In the genomic region with DNA sequence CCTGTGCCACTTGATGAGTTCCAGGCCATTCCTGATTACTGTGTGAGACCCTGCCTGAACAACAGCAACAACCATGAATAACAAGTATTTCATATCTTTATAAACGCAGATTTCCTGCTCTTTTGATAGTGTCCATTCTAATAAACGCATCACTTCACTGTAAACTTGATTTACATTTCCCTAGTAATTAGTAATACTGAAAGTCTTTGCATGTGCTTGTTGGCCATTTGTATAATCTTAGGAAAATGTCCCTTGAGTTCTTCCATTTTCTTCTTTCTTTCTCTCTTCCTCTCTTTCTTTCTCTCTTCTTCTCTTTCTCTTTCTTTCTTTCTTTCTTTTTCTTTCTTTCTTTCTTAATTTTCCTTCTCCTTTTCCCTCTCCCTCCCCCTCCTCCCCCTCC, we compare ENCODE assay signal across 20 mouse cellular contexts. TPM values are rescaled to one million over a fixed set of nuclear protein-coding genes. Genes with fewer than 3 reads are reported as not detected.
DNase-seq lines count a peak whose midpoint lies in the region; ATAC-seq and TF ChIP-seq lines count a peak whose summit lies in the region.
"Had no signal": no experiment of that assay in that cellular context is flagged by ENCODE, and none has a peak within 500 bp of the region (broad histone marks: within the 10 kb centered on the region; RNA-seq: fewer than 3 reads in every experiment).

No protein-coding gene starts in this region.

- H3K36me3 ChIP-seq in forebrain, embryonic 10.5 days (replicated peaks), result peaks cover 14% of the 10 kb centered on the region
- H3K36me3 ChIP-seq in forebrain, embryonic 12.5 days (replicated peaks), result peaks cover 7% of the 10 kb centered on the region; the same call in 1 of the 2 replicates
- peaks cover 5% of the 10 kb centered on the region; the same call in 1 of the 2 replicates for H3K36me3 ChIP-seq in liver, embryonic 11.5 days (ENCODE audit: control insufficient read depth, insufficient read depth, low read length)
- H3K36me3 ChIP-seq in CH12.LX (replicated peaks in 1 of 2; ENCODE audit: control insufficient read depth in 1 of 2, insufficient read depth in 1 of 2, low read length in 1 of 2), result peaks cover 3 to 12% of the 10 kb centered on the region in 2 experiments
- peaks cover 6% of the 10 kb centered on the region for H3K36me3 ChIP-seq in liver, embryonic 15.5 days (replicated peaks)
- H3K36me3 ChIP-seq: neural tube, embryonic 15.5 days had no signal

- TF ChIP-seq EP300 in CH12.LX (IDR thresholded peaks at IDR 0.05; ENCODE audit: low read length), result peak; percentile 28; the same call in 1 of the 2 replicates

- WGBS in forebrain, embryonic 10.5 days, result 89% methylated on average over 2 of the region's 2 CpGs
- 86% methylated on average over 2 of the region's 2 CpGs for WGBS in forebrain, embryonic 12.5 days
- WGBS in liver, embryonic 11.5 days, result 76% methylated on average over 2 of the region's 2 CpGs
- WGBS in liver, embryonic 15.5 days (ENCODE audit: insufficient replicate concordance), result 47% methylated on average over 2 of the region's 2 CpGs

- no peak for TF ChIP-seq RAD21 in CH12.LX (IDR thresholded peaks at IDR 0.05; ENCODE audit: low read depth, low read length)

- H3K9ac ChIP-seq in forebrain, embryonic 12.5 days, result no peak overlapping the region
- H3K9ac ChIP-seq in liver, embryonic 11.5 days (ENCODE audit: low read depth, low read length), result no peak overlapping the region
- H3K9ac ChIP-seq in CH12.LX (ENCODE audit: insufficient read depth, low read depth), result peak overlapping the region; percentile 51; the same call in 1 of the 2 replicates
- peak overlapping the region; percentile 41 for H3K9ac ChIP-seq in liver, embryonic 15.5 days
- H3K9ac ChIP-seq: kidney, embryonic 15.5 days; lung, embryonic 15.5 days; neural tube, embryonic 15.5 days had no signal

- peaks cover 47% of the 10 kb centered on the region for H3K4me1 ChIP-seq in forebrain, embryonic 10.5 days
- H3K4me1 ChIP-seq in forebrain, embryonic 12.5 days, result peaks cover 36% of the 10 kb centered on the region
- peaks cover 16% of the 10 kb centered on the region for H3K4me1 ChIP-seq in liver, embryonic 11.5 days (replicated peaks; ENCODE audit: control insufficient read depth, insufficient read depth, low read length)
- peaks cover 9 to 62% of the 10 kb centered on the region in 2 experiments for H3K4me1 ChIP-seq in CH12.LX (ENCODE audit: control insufficient read depth in 1 of 2, insufficient read depth in 2 of 2)
- peaks cover 65% of the 10 kb centered on the region for H3K4me1 ChIP-seq in liver, embryonic 15.5 days (replicated peaks)

- dilution Hi-C loops in CH12.LX (cut with MboI; ENCODE audit: extremely low pct_ligation_motif_present, extremely low pct_unique_long_range_greater_than_20kb, low sequenced_read_pairs), result no loop called here

- H3K4me2 ChIP-seq in forebrain, embryonic 12.5 days, result no peak overlapping the region
- H3K4me2 ChIP-seq in liver, embryonic 11.5 days, result peak overlapping the region; percentile 70
- peak overlapping the region; percentile 95 for H3K4me2 ChIP-seq in CH12.LX (ENCODE audit: insufficient read depth, low read depth, poor library complexity, severe bottlenecking)
- H3K4me2 ChIP-seq in liver, embryonic 15.5 days, result peak overlapping the region; percentile 80
- H3K4me2 ChIP-seq: neural tube, embryonic 15.5 days had no signal

- H3K4me3 ChIP-seq in forebrain, embryonic 10.5 days, result peak overlapping the region; percentile 85; the same call in 1 of the 2 replicates
- no peak overlapping the region for H3K4me3 ChIP-seq in forebrain, embryonic 12.5 days (replicated peaks)
- H3K4me3 ChIP-seq in liver, embryonic 11.5 days (ENCODE audit: low read depth, low read length), result no peak overlapping the region
- H3K4me3 ChIP-seq in CH12.LX (replicated peaks in 1 of 3; ENCODE audit: low read depth in 2 of 3, low read length in 2 of 3, poor library complexity in 1 of 3), result peak overlapping the region in 1 of 3 experiments; percentile 99
- H3K4me3 ChIP-seq in liver, embryonic 15.5 days (replicated peaks), result peak overlapping the region; percentile 79
- H3K4me3 ChIP-seq: hindbrain, embryonic 15.5 days; kidney, embryonic 15.5 days; neural tube, embryonic 15.5 days had no signal

- H3K79me2 ChIP-seq in CH12.LX (replicated peaks; ENCODE audit: control insufficient read depth, extremely low read depth, insufficient read depth, poor library complexity, severe bottlenecking), result peaks cover 39% of the 10 kb centered on the region

- no peaks in the 10 kb centered on the region for H3K27me3 ChIP-seq in forebrain, embryonic 10.5 days (ENCODE audit: poor library complexity, severe bottlenecking)
- H3K27me3 ChIP-seq in forebrain, embryonic 12.5 days, result no peaks in the 10 kb centered on the region
- no peaks in the 10 kb centered on the region for H3K27me3 ChIP-seq in liver, embryonic 11.5 days (replicated peaks; ENCODE audit: control insufficient read depth, insufficient read depth, low read length)
- H3K27me3 ChIP-seq in CH12.LX (replicated peaks), result no peaks in the 10 kb centered on the region
- no peaks in the 10 kb centered on the region for H3K27me3 ChIP-seq in liver, embryonic 15.5 days
- H3K27me3 ChIP-seq: hindbrain, embryonic 15.5 days; kidney, embryonic 15.5 days; lung, embryonic 15.5 days; neural tube, embryonic 15.5 days had no signal

- TF ChIP-seq POLR2A in CH12.LX (IDR thresholded peaks at IDR 0.05; ENCODE audit: low read depth, low read length), result no peak

- no peak for DNase-seq in forebrain, embryonic 10.5 days (ENCODE audit: extremely low spot score, low spot score)
- no peak for DNase-seq in liver, embryonic 11.5 days (ENCODE audit: low spot score)
- DNase-seq in liver, result no peak
- DNase-seq in CH12.LX (ENCODE audit: extremely low read depth), result no peak
- DNase-seq in lung, adult 18-20 months, result no peak
- DNase-seq in spleen, postnatal 36 days (ENCODE audit: low spot score in 2 of 2), result no peak
- DNase-seq: adrenal gland, postnatal 14 days; cerebellum, adult 11 months; cerebellum, postnatal 10 days; right cerebral cortex, postnatal 14 days; spleen, adult 18-20 months; thymus, postnatal 36 days had no signal

- no peak for ATAC-seq in forebrain, embryonic 12.5 days (ENCODE audit: low FRiP score)
- no peak for ATAC-seq in liver, embryonic 11.5 days (replicated peaks; ENCODE audit: low FRiP score)
- ATAC-seq in liver, embryonic 15.5 days (ENCODE audit: insufficient read depth), result no peak
- ATAC-seq: forebrain, embryonic 16.5 days; intestine, embryonic 16.5 days had no signal

- H3K27ac ChIP-seq in forebrain, embryonic 10.5 days, result no peak overlapping the region
- no peak overlapping the region for H3K27ac ChIP-seq in forebrain, embryonic 12.5 days
- no peak overlapping the region for H3K27ac ChIP-seq in liver, embryonic 11.5 days (ENCODE audit: low read depth, low read length)
- no peak overlapping the region for H3K27ac ChIP-seq in CH12.LX (ENCODE audit: insufficient read depth, low read depth)
- H3K27ac ChIP-seq in liver, embryonic 15.5 days (replicated peaks), result no peak overlapping the region; the same call in 1 of the 2 replicates
- H3K27ac ChIP-seq: hindbrain, embryonic 15.5 days; kidney, embryonic 15.5 days; lung, embryonic 15.5 days; neural tube, embryonic 15.5 days had no signal

- no peak for TF ChIP-seq CTCF in CH12.LX (conservative IDR thresholded peaks at IDR 0.05 in 1 of 2, IDR thresholded peaks at IDR 0.05 in 1 of 2; ENCODE audit: low read depth in 2 of 2, low read length in 2 of 2)

- in situ Hi-C loops in CH12.LX (cut with MboI; ENCODE audit: low pct_ligation_motif_present, low pct_unique_long_range_greater_than_20kb, low sequenced_read_pairs), result no loop called here

- H3K9me3 ChIP-seq in forebrain, embryonic 10.5 days, result no peaks in the 10 kb centered on the region
- no peaks in the 10 kb centered on the region for H3K9me3 ChIP-seq in forebrain, embryonic 12.5 days
- no peaks in the 10 kb centered on the region for H3K9me3 ChIP-seq in liver, embryonic 11.5 days (ENCODE audit: control insufficient read depth, low read length)
- H3K9me3 ChIP-seq in CH12.LX (replicated peaks; ENCODE audit: low read length), result no peaks in the 10 kb centered on the region
- no peaks in the 10 kb centered on the region for H3K9me3 ChIP-seq in liver, embryonic 15.5 days (replicated peaks)
- H3K9me3 ChIP-seq: hindbrain, embryonic 15.5 days; kidney, embryonic 15.5 days; lung, embryonic 15.5 days; neural tube, embryonic 15.5 days had no signal

TF ChIP-seq in CH12.LX, 34 proteins besides CTCF, POLR2A, EP300 and RAD21:
- TF ChIP-seq JUND (conservative IDR thresholded peaks at IDR 0.05; ENCODE audit: low read depth, low read length) (peak; percentile 63; the same call in 1 of the 2 replicates), MAX (IDR thresholded peaks at IDR 0.05; ENCODE audit: low read length) (no peak), IRF4 (IDR thresholded peaks at IDR 0.05; ENCODE audit: low read depth, low read length) (peak; percentile 73), NELFE (IDR thresholded peaks at IDR 0.05; ENCODE audit: low read depth, low read length) (no peak), BHLHE40 (IDR thresholded peaks at IDR 0.05; ENCODE audit: low read depth, low read length) (peak; percentile 68), MYC (IDR thresholded peaks at IDR 0.05; ENCODE audit: low read depth, low read length) (peak; percentile 65; the same call in 1 of the 2 replicates)

RNA-seq across cellular contexts. Expression of a gene that starts 1.7 kb away (rescaled TPM):
- 113 and 127 TPM in 2 replicates for polyA plus RNA-seq in forebrain, embryonic 10.5 days (2016; fragmentation: Nextera tagmentation; extraction: Ambion mirVana)
- polyA plus RNA-seq in forebrain, embryonic 12.5 days (2016; fragmentation: Nextera tagmentation; extraction: Ambion mirVana), result 80.4 and 82.9 TPM in 2 replicates
- 77.6 and 82.7 TPM in 2 replicates for polyA plus RNA-seq in liver, embryonic 11.5 days (2014; fragmentation: Nextera tagmentation; extraction: Ambion mirVana)
- total RNA-seq in CH12.LX (2012; rRNA removed) (24.2 and 28.9 TPM in 2 replicates), CH12.LX (2014; rRNA removed) (34.9 and 39.1 TPM in 2 replicates)
- polyA plus RNA-seq in CH12.LX (2012; ENCODE audit: insufficient read length, low read depth), result 45.7 and 54.1 TPM in 2 replicates
- polyA plus RNA-seq in liver, embryonic 15.5 days (2015; fragmentation: Nextera tagmentation; extraction: Ambion mirVana), result 49.1 and 50.1 TPM in 2 replicates

RNA-seq across cellular contexts. Expression of a gene that starts 2.2 kb away (rescaled TPM):
- 45.8 and 50.7 TPM in 2 replicates for polyA plus RNA-seq in forebrain, embryonic 10.5 days (2016; fragmentation: Nextera tagmentation; extraction: Ambion mirVana)
- polyA plus RNA-seq in forebrain, embryonic 12.5 days (2016; fragmentation: Nextera tagmentation; extraction: Ambion mirVana), result 44.5 and 47.2 TPM in 2 replicates
- polyA plus RNA-seq in liver, embryonic 11.5 days (2014; fragmentation: Nextera tagmentation; extraction: Ambion mirVana), result 38.1 and 38.8 TPM in 2 replicates
- total RNA-seq in CH12.LX (2012; rRNA removed), result 19.9 and 22.1 TPM in 2 replicates
- 27.1 and 30.3 TPM in 2 replicates for total RNA-seq in CH12.LX (2014; rRNA removed)
- polyA plus RNA-seq in CH12.LX (2012; ENCODE audit: insufficient read length, low read depth), result 36.0 and 38.4 TPM in 2 replicates
- 8.8 and 9.5 TPM in 2 replicates for polyA plus RNA-seq in liver, embryonic 15.5 days (2015; fragmentation: Nextera tagmentation; extraction: Ambion mirVana)

Comparison
In these comparisons a context has a peak if more than half of its experiments do, and no peak if none do; other contexts are left out.
1. H3K4me3 ChIP-seq: peak in forebrain, embryonic 10.5 days (single experiment) and liver, embryonic 15.5 days (single experiment); none in forebrain, embryonic 12.5 days (single experiment) and liver, embryonic 11.5 days (single experiment).
2. H3K9ac ChIP-seq: peak in CH12.LX (single experiment) and liver, embryonic 15.5 days (single experiment); none in forebrain, embryonic 12.5 days (single experiment) and liver, embryonic 11.5 days (single experiment).